Mouse (Mus musculus) gastrocnemius, postnatal 36 days (tissue): ENCODE measurements at regions not wholly inside any gene's neighbourhood (a gene's known extent, or its start where the extent isn't known, plus 50 kb on each side); places are given as distances from the start of the nearest gene placed in this dataset.

Experiments
- DNase-seq, 2 experiments: peaks; one replicate each; pipeline ENCODE4 v3.0.0; 2022
- intact Hi-C: fragments of 180-260 bp; cut with DNase I; formaldehyde crosslinking; loops from one replicate; pipeline ENCODE4 v1.15.1; 2025

GRCm38 (mm10) chr2:133351306-133351705, 200.7 kb upstream of the Bmp2 start:
- intact Hi-C loops, result no loop called here
- no peak for DNase-seq

- intact Hi-C loops, result no loop called here
- DNase-seq, result no peak
Measured at GRCm38 (mm10) chr2:133352800-133353199, 199.2 kb upstream of the Bmp2 start.

- DNase-seq, result no peak
- intact Hi-C loops, result no loop called here
Measured at GRCm38 (mm10) chr2:133362693-133363443, 189.1 kb upstream of the Bmp2 start.

GRCm38 (mm10) chr2:133371490-133372215, 180.3 kb upstream of the Bmp2 start:
- intact Hi-C loops, result no loop called here
- no peak for DNase-seq

GRCm38 (mm10) chr2:133373543-133373942, 178.4 kb upstream of the Bmp2 start:
- intact Hi-C loops, result no loop called here
- DNase-seq, result no peak

GRCm38 (mm10) chr2:133381054-133381453, 170.9 kb upstream of the Bmp2 start:
- peak; percentile 14 to 16 for DNase-seq
- intact Hi-C loops, result no loop called here

GRCm38 (mm10) chr2:133383135-133383920, 168.6 kb upstream of the Bmp2 start:
- DNase-seq, result no peak
- intact Hi-C loops, result no loop called here

GRCm38 (mm10) chr2:133385297-133385696, 166.7 kb upstream of the Bmp2 start:
- no peak for DNase-seq
- intact Hi-C loops, result no loop called here

GRCm38 (mm10) chr2:133387349-133387748, 164.6 kb upstream of the Bmp2 start:
- DNase-seq, result no peak
- intact Hi-C loops, result no loop called here

- intact Hi-C loops, result no loop called here
- no peak for DNase-seq
Measured at GRCm38 (mm10) chr2:133392298-133392697, 159.7 kb upstream of the Bmp2 start.

- intact Hi-C loops, result no loop called here
- DNase-seq, result no peak
Measured at GRCm38 (mm10) chr2:133397566-133397965, 154.4 kb upstream of the Bmp2 start.

GRCm38 (mm10) chr2:133399059-133399690, 152.8 kb upstream of the Bmp2 start:
- DNase-seq, result no peak
- intact Hi-C loops, result no loop called here

- intact Hi-C loops, result no loop called here
- no peak for DNase-seq
Measured at GRCm38 (mm10) chr2:133400963-133401362, 151.0 kb upstream of the Bmp2 start.

- no peak for DNase-seq
- intact Hi-C loops, result no loop called here
Measured at GRCm38 (mm10) chr2:133416990-133417581, 134.9 kb upstream of the Bmp2 start.

GRCm38 (mm10) chr2:133419686-133420303, 132.2 kb upstream of the Bmp2 start:
- DNase-seq, result no peak
- intact Hi-C loops, result no loop called here

GRCm38 (mm10) chr2:133425538-133425937, 126.4 kb upstream of the Bmp2 start:
- intact Hi-C loops, result no loop called here
- DNase-seq, result no peak

- intact Hi-C loops, result no loop called here
- DNase-seq, result no peak
Measured at GRCm38 (mm10) chr2:133427039-133427438, 124.9 kb upstream of the Bmp2 start.

GRCm38 (mm10) chr2:133429369-133430062, 122.4 kb upstream of the Bmp2 start:
- intact Hi-C loops, result no loop called here
- no peak for DNase-seq

GRCm38 (mm10) chr2:133430741-133431438, 121.1 kb upstream of the Bmp2 start:
- DNase-seq, result peak in 1 of 2 experiments; percentile 31
- intact Hi-C loops, result no loop called here
